Mouse (Mus musculus) megakaryocyte, adult 5-6 weeks (primary cell): ENCODE results near the gene Mta1. TPM values are rescaled to one million over a fixed set of nuclear protein-coding genes. Genes with fewer than 3 reads are reported as not detected.
A peak's percentile ranks its signal among the peaks of the same experiment; 100 is the strongest.

ENCODE experiments used
- ATAC-seq: 2 replicates; pipeline ENCODE4 v1.8.0; 2016; ENCODE audit warnings: mild to moderate bottlenecking, inconsistent platforms; ENCODE audit not compliant: poor library complexity, severe bottlenecking
- total RNA-seq, 2 experiments: library from RNA; stranded (forward) in 1 of 2; stranded (reverse) in 1 of 2; fragments of 153-499, 151-499 nt in 1 of 2; fragments of 221-1000, 200-1000 nt in 1 of 2; gene quantifications; 2 replicates each; pipeline versions ENCODE4 v1.2.3 to v1.2.4; 2015 to 2017

Gene Mta1
- total RNA-seq, 2 experiments from 2014 or later, result 14.5 to 35.5 TPM

- ATAC-seq, result peak; percentile 76
Measured at GRCm38 (mm10) chr12:113146112-113147057, 48.3 kb downstream of the Mta1 start, which contains the start of gene Crip1. Gene Crip1, plus strand, starts transcription at chr12:113146316.

GRCm38 (mm10) chr12:113147481-113147880 lies 49.4 kb downstream of the Mta1 start:
- no peak for ATAC-seq

- ATAC-seq, result peak; percentile 21; the same call in 1 of the 2 replicates
Measured at GRCm38 (mm10) chr12:113148381-113149035, 50.4 kb downstream of the Mta1 start.

- ATAC-seq, result no peak
Measured at GRCm38 (mm10) chr12:113149341-113149740, 51.3 kb downstream of the Mta1 start.

GRCm38 (mm10) chr12:113149896-113150295 lies 51.8 kb downstream of the Mta1 start:
- no peak for ATAC-seq

- ATAC-seq, result no peak
Measured at GRCm38 (mm10) chr12:113150591-113150990, 52.5 kb downstream of the Mta1 start.

- ATAC-seq, result no peak
Measured at GRCm38 (mm10) chr12:113151046-113151445, 53.0 kb downstream of the Mta1 start.

- ATAC-seq, result peak; percentile 17
Measured at GRCm38 (mm10) chr12:113151661-113152271, 53.7 kb downstream of the Mta1 start.

GRCm38 (mm10) chr12:113152272-113152661 lies 54.2 kb downstream of the Mta1 start:
- ATAC-seq, result no peak

GRCm38 (mm10) chr12:113152991-113153525 lies 55.0 kb downstream of the Mta1 start:
- ATAC-seq, result no peak

GRCm38 (mm10) chr12:113153971-113154370 lies 55.9 kb downstream of the Mta1 start:
- ATAC-seq, result 0 out of 2 replicates have a peak, but pooled peaks have one; percentile 4

GRCm38 (mm10) chr12:113154747-113155075 lies 56.6 kb downstream of the Mta1 start:
- ATAC-seq, result no peak

- peak; percentile 30 for ATAC-seq
Measured at GRCm38 (mm10) chr12:113155076-113155771, 57.1 kb downstream of the Mta1 start.

- ATAC-seq, result peak; percentile 75
Measured at GRCm38 (mm10) chr12:113155887-113156539, 57.9 kb downstream of the Mta1 start, which contains the start of gene Tedc1. Gene Tedc1, plus strand, starts transcription at chr12:113156421.

- no peak for ATAC-seq
Measured at GRCm38 (mm10) chr12:113156540-113156929, 58.5 kb downstream of the Mta1 start.

GRCm38 (mm10) chr12:113157002-113157401 lies 58.9 kb downstream of the Mta1 start:
- ATAC-seq, result no peak

- no peak for ATAC-seq
Measured at GRCm38 (mm10) chr12:113157521-113157920, 59.4 kb downstream of the Mta1 start.

- ATAC-seq, result no peak
Measured at GRCm38 (mm10) chr12:113157971-113158370, 59.9 kb downstream of the Mta1 start.

- no peak for ATAC-seq
Measured at GRCm38 (mm10) chr12:113163561-113164006, 65.5 kb downstream of the Mta1 start.

GRCm38 (mm10) chr12:113168031-113168536 lies 70.0 kb downstream of the Mta1 start:
- ATAC-seq, result peak; percentile 92
